21 mouse cellular contexts compared by ENCODE assay signal in genomic region chr14:59720386-59720785, GRCm38 (mm10).
DNase-seq lines count a peak whose midpoint lies in the region; ATAC-seq and TF ChIP-seq lines count a peak whose summit lies in the region.
"Had no signal": no experiment of that assay in that cellular context is flagged by ENCODE, and none has a peak within 500 bp of the region (broad histone marks: within the 10 kb centered on the region; RNA-seq: fewer than 3 reads in every experiment).

No protein-coding gene starts in this region.

- peak; percentile 48 for DNase-seq in layer of hippocampus, adult 11-12 months (ENCODE audit: low spot score)
- DNase-seq in layer of hippocampus, adult 9-10 months (ENCODE audit: low spot score) = no peak
- peak; percentile 21 to 26 for DNase-seq in left cerebral cortex, adult 18-20 months (ENCODE audit: low spot score in 2 of 2)
- DNase-seq in left cerebral cortex, adult 2 months (ENCODE audit: extremely low spot score in 1 of 2, low spot score in 2 of 2) = no peak
- peak; percentile 29 to 40 for DNase-seq in right cerebral cortex, adult 2 months (ENCODE audit: low spot score in 2 of 2)
- no peak for DNase-seq in right cerebral cortex, postnatal 4 days
- DNase-seq: adrenal gland, postnatal 14 days; cerebellum, adult 18-20 months; cerebellum, adult 9-11 months; cerebellum, postnatal 36 days; gastrocnemius, adult 2 months; gastrocnemius, postnatal 25 days; heart, postnatal 10 days; heart, postnatal 4 days had no signal

- TF ChIP-seq CTCF in left cerebral cortex, adult 2 months (IDR thresholded peaks at IDR 0.05) = no peak

- H3K27ac ChIP-seq in left cerebral cortex, adult 2 months = no peak overlapping the region
- H3K27ac ChIP-seq: embryonic facial prominence, embryonic 13.5 days; forebrain, embryonic 12.5 days; hindbrain, embryonic 12.5 days had no signal

- H3K4me3 ChIP-seq in left cerebral cortex, adult 2 months = no peak overlapping the region
- H3K4me3 ChIP-seq: embryonic facial prominence, embryonic 13.5 days; forebrain, embryonic 12.5 days; gastrocnemius, adult 2 months; hindbrain, embryonic 12.5 days had no signal

- no peak for ATAC-seq in megakaryocyte, adult 5-6 weeks (ENCODE audit: poor library complexity, severe bottlenecking)
- ATAC-seq: activated CD4-positive, CD25-positive, alpha-beta regulatory T cell, adult 4 months; forebrain, embryonic 16.5 days; Patski had no signal

- intact Hi-C loops in left cerebral cortex, adult 2 months (cut with DNase I) = no loop called here

Comparison
In these comparisons a context has a peak if more than half of its experiments do, and no peak if none do; other contexts are left out.
1. DNase-seq: peak in layer of hippocampus, adult 11-12 months (single experiment), left cerebral cortex, adult 18-20 months (2 of 2) and right cerebral cortex, adult 2 months (2 of 2); none in layer of hippocampus, adult 9-10 months (single experiment), left cerebral cortex, adult 2 months (0 of 2) and right cerebral cortex, postnatal 4 days (single experiment).